Mouse (Mus musculus) intestine, postnatal 0 days (tissue): ENCODE results near the gene Nos1. TPM values are rescaled to one million over a fixed set of nuclear protein-coding genes. Genes with fewer than 3 reads are reported as not detected.

Experiments
- ATAC-seq: fragments of 200-750 bp; cut with Nextera tagmentation; 2 replicates; pipeline ENCODE4 v1.8.0; 2017; ENCODE audit warnings: mild to moderate bottlenecking, moderate TSS enrichment, moderate library complexity
- H3K27ac ChIP-seq: fragments of 300-500 bp; sonication (generic); 2 replicates; pipeline ENCODE4 v1.5.1; 2014; ENCODE audit warnings: mild to moderate bottlenecking, low read depth, low read length, moderate library complexity
- H3K27me3 ChIP-seq: fragments of 300-500 bp; sonication (generic); replicated peaks from 2 replicates; pipeline ENCODE4 v1.6.1; 2014; ENCODE audit warnings: low read length, mixed read lengths; ENCODE audit not compliant: control insufficient read depth, insufficient read depth
- H3K36me3 ChIP-seq: fragments of 300-500 bp; sonication (generic); 2 replicates; pipeline ENCODE4 v1.6.1; 2014; ENCODE audit warnings: mild to moderate bottlenecking, moderate library complexity; ENCODE audit not compliant: control insufficient read depth, insufficient read depth
- H3K4me1 ChIP-seq: fragments of 300-500 bp; sonication (generic); replicated peaks from 2 replicates; pipeline ENCODE4 v1.6.1; 2014; ENCODE audit warnings: antibody characterized with exemption, low read length, mixed read lengths; ENCODE audit not compliant: control insufficient read depth, insufficient read depth
- H3K4me2 ChIP-seq: fragments of 300-500 bp; sonication (generic); replicated peaks from 2 replicates; pipeline ENCODE4 v1.6.1; 2014; ENCODE audit warnings: low read depth, mild to moderate bottlenecking, moderate library complexity
- H3K4me3 ChIP-seq: fragments of 300-500 bp; sonication (generic); 2 replicates; pipeline ENCODE4 v1.5.1; 2014; ENCODE audit warnings: low read depth, low read length
- H3K9ac ChIP-seq: fragments of 300-500 bp; sonication (generic); 2 replicates; pipeline ENCODE4 v1.6.1; 2014; ENCODE audit warnings: mild to moderate bottlenecking, low read depth, low read length
- H3K9me3 ChIP-seq: fragments of 300-500 bp; sonication (generic); 2 replicates; pipeline ENCODE4 v1.6.1; 2016; ENCODE audit warnings: mixed run types; ENCODE audit not compliant: control insufficient read depth
- CTCF ChIP-seq: sonication (generic); IDR thresholded peaks from 2 replicates; pipeline ENCODE4 v1.5.1; 2016; ENCODE audit warnings: low read depth, mild to moderate bottlenecking, control low read depth, antibody characterized with exemption, moderate library complexity
- WGBS: fragments of 180-500 bp; shearing (Covaris S2); extraction: QIAGEN DNeasy Blood & Tissue Kit; methylation state at CpG from one replicate; pipeline ENCODE4 v1.1.7; 2014; 5-methylcytosine and 5-hydroxymethylcytosine counted together
- polyA plus RNA-seq: library from polyadenylated mRNA; unstranded; fragments of >200 nt; fragmentation: Nextera tagmentation; extraction: Ambion mirVana; gene quantifications from 2 replicates; pipeline ENCODE4 v1.2.1, GENCODE M21; 2015

Gene Nos1
- polyA plus RNA-seq, 1 experiment from 2014 or later, result 0.86 TPM

DNA sequence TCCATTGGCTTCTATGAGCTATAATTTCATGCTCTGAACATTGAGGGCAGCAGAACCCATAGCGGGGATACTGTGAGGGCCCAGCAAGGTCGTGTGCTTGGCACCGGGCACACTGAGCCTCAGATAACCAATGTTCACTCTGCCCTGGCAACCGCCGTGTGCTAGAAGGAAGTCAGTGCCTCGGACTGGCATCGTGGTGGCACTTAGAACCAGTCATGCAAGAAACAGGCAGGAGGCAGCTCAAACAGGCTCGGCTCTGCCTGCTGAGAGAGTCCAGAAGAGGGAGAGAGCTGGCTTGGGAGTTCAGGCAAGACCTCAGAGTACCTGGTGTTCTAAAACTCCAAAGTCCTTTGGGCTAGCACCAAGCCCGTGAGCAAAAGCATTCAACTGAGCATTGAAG, 16.3 kb upstream of the Nos1 start:
- Histone ChIP-seq H3K27me3 (no peaks in the 10 kb centered on the region), H3K9me3 (no peaks in the 10 kb centered on the region), H3K4me2 (no peak overlapping the region), H3K36me3 (no peaks in the 10 kb centered on the region), H3K27ac (no peak overlapping the region), H3K9ac (no peak overlapping the region), H3K4me3 (no peak overlapping the region), H3K4me1 (no peaks in the 10 kb centered on the region)
- ATAC-seq, result no peak
- 82% methylated on average over 9 of the region's 9 CpGs for WGBS
- no peak for TF ChIP-seq CTCF

- H3K27me3 ChIP-seq, result no peaks in the 10 kb centered on the region
- no peak overlapping the region for H3K4me3 ChIP-seq
- WGBS, result 58% methylated on average over 11 of the region's 11 CpGs
- no peaks in the 10 kb centered on the region for H3K36me3 ChIP-seq
- ATAC-seq, result no peak
- no peak for TF ChIP-seq CTCF
- no peak overlapping the region for H3K9ac ChIP-seq
- no peaks in the 10 kb centered on the region for H3K9me3 ChIP-seq
- no peak overlapping the region for H3K4me2 ChIP-seq
- no peak overlapping the region for H3K27ac ChIP-seq
- H3K4me1 ChIP-seq, result no peaks in the 10 kb centered on the region
Observed at GRCm38 (mm10) chr5:117779175-117779574, 1.7 kb upstream of the Nos1 start.

DNA sequence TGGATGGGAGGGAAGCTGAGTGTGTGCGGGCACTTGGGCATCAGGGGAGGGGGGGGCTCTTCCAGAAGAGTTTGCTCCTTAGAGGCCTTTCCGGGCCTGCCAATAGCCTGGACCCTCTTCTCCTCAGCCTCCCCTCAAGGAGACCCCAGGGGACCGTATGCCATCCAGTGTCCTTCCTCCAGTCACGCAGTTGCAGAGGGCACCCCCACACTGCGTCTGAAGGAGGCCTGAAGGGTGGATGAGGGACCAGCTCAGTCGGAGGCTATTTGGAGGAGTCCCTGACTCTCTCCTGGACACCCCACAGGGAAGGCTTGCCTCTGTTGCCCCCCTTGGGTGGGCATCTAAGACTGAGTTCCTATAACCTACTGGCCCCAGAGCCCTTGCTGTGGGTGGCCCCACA, 346 bp downstream of the Nos1 start:
- Histone ChIP-seq H3K4me2 (no peak overlapping the region), H3K4me1 (no peaks in the 10 kb centered on the region), H3K27ac (no peak overlapping the region), H3K4me3 (no peak overlapping the region), H3K9ac (no peak overlapping the region), H3K27me3 (no peaks in the 10 kb centered on the region), H3K36me3 (no peaks in the 10 kb centered on the region), H3K9me3 (no peaks in the 10 kb centered on the region)
- TF ChIP-seq CTCF, result no peak
- WGBS, result 89% methylated on average over 6 of the region's 6 CpGs
- ATAC-seq, result no peak

GRCm38 (mm10) chr5:117790071-117790470, 9.2 kb downstream of the Nos1 start:
- H3K9me3 ChIP-seq, result no peaks in the 10 kb centered on the region
- WGBS, result 30% methylated on average over 6 of the region's 6 CpGs
- H3K27ac ChIP-seq, result no peak overlapping the region
- H3K36me3 ChIP-seq, result no peaks in the 10 kb centered on the region
- no peaks in the 10 kb centered on the region for H3K4me1 ChIP-seq
- no peak overlapping the region for H3K4me2 ChIP-seq
- TF ChIP-seq CTCF, result no peak
- no peak overlapping the region for H3K4me3 ChIP-seq
- no peak for ATAC-seq
- no peaks in the 10 kb centered on the region for H3K27me3 ChIP-seq
- no peak overlapping the region for H3K9ac ChIP-seq

- TF ChIP-seq CTCF, result no peak
- Histone ChIP-seq H3K27ac (no peak overlapping the region), H3K9me3 (no peaks in the 10 kb centered on the region), H3K4me3 (no peak overlapping the region), H3K27me3 (no peaks in the 10 kb centered on the region), H3K4me2 (no peak overlapping the region), H3K9ac (no peak overlapping the region), H3K4me1 (no peaks in the 10 kb centered on the region), H3K36me3 (no peaks in the 10 kb centered on the region)
- WGBS, result 89% methylated on average over 14 of the region's 14 CpGs
- no peak for ATAC-seq
Observed at GRCm38 (mm10) chr5:117791875-117792274, 11.0 kb downstream of the Nos1 start.

GRCm38 (mm10) chr5:117800849-117801248, 20.0 kb downstream of the Nos1 start:
- WGBS, result 59% methylated on average over 9 of the region's 9 CpGs
- Histone ChIP-seq H3K4me2 (no peak overlapping the region), H3K9me3 (no peaks in the 10 kb centered on the region), H3K27ac (no peak overlapping the region), H3K36me3 (no peaks in the 10 kb centered on the region), H3K27me3 (no peaks in the 10 kb centered on the region), H3K4me3 (no peak overlapping the region), H3K4me1 (no peaks in the 10 kb centered on the region), H3K9ac (no peak overlapping the region)
- TF ChIP-seq CTCF, result no peak
- ATAC-seq, result no peak

- ATAC-seq, result no peak
Observed at GRCm38 (mm10) chr5:117802071-117802521, 21.3 kb downstream of the Nos1 start.

More at GRCm38 (mm10) chr5:117802071-117802521, 21.3 kb downstream of the Nos1 start:
- Histone ChIP-seq H3K4me2 (no peak overlapping the region), H3K4me3 (no peak overlapping the region), H3K36me3 (no peaks in the 10 kb centered on the region), H3K9ac (no peak overlapping the region), H3K9me3 (no peaks in the 10 kb centered on the region), H3K27ac (no peak overlapping the region), H3K4me1 (no peaks in the 10 kb centered on the region), H3K27me3 (no peaks in the 10 kb centered on the region)
- no peak for TF ChIP-seq CTCF
- 88% methylated on average over 11 of the region's 11 CpGs for WGBS
